Mouse (Mus musculus): ENCODE data around the gene Sox10.

The Sox10 gene

GRCm38 (mm10) chr15:79123751-79124150, 41.3 kb downstream of the Sox10 start:
- no peak for ATAC-seq (ENCODE audit: low TSS enrichment)

DNA sequence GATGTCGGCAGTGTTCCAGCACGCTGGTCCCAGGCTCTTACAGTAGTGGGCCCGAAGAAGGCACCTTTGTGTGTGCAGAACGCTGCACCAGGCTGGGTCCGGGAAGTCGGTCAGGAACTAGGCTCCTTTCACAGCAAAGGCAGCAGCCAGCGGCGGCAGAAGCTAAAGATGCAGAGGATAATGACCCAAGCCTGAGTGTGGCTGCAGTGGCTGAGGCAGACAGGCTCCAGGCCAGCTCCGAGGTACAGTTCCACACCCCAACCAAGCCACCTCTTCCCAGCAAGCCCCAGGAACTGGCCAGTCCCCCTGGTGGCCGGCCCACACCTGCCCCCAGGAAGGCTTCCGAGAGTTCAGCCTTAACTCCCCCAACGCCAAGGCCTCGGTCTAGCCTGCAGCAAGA, 42.5 kb downstream of the Sox10 start:
- no peak for ATAC-seq (ENCODE audit: low TSS enrichment)

- ATAC-seq (ENCODE audit: low TSS enrichment), result no peak
Measured at GRCm38 (mm10) chr15:79122119-79122518, 42.9 kb downstream of the Sox10 start.

- ATAC-seq (ENCODE audit: low TSS enrichment), result no peak
Measured at GRCm38 (mm10) chr15:79119491-79119890, 45.5 kb downstream of the Sox10 start.

- no peak for ATAC-seq (ENCODE audit: low TSS enrichment)
Measured at GRCm38 (mm10) chr15:79115276-79115675, 49.8 kb downstream of the Sox10 start.

DNA sequence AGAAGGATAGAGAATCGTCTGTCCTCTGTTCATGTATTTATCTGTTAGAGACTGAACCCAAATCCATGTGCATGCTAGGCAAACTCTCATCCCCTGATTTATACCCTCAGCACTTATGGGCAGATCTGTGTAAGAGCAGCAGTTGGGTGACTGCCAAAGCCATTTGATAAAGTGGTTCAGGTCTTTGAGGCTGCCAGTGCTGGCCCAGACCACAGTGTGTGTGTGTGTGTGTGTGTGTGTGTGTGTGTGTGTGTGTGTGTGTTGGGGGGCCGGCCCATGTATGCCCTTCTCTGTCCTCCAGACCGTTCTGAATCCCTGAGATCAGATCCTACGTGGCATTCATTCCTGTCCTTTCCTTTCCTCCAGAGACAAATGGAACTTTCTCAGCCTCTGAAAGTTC, 53.3 kb downstream of the Sox10 start:
- no peak for ATAC-seq (ENCODE audit: low TSS enrichment)

DNA sequence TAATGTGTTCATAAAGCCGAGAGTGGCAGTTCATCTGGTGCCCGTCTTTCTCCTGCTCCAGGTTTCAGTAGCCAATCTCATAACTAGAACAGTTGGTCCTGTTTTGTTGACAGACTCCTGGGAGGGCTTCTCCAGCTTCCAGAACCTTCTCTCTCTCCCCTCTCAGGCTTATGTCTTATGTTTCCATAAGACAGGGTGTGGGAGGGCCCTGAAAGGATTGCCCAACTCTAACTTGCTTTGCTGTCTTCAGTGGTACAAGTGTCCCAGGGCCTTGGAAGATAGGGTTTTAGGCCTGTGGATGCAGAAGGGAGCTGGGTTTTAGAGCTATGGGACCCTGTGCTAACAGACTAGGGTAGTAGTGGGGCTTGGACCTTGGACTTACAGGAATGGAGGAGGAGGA, 54.5 kb downstream of the Sox10 start:
- ATAC-seq (ENCODE audit: low TSS enrichment), result no peak

GRCm38 (mm10) chr15:79110031-79110430, 55.0 kb downstream of the Sox10 start:
- ATAC-seq (ENCODE audit: low TSS enrichment), result no peak

DNA sequence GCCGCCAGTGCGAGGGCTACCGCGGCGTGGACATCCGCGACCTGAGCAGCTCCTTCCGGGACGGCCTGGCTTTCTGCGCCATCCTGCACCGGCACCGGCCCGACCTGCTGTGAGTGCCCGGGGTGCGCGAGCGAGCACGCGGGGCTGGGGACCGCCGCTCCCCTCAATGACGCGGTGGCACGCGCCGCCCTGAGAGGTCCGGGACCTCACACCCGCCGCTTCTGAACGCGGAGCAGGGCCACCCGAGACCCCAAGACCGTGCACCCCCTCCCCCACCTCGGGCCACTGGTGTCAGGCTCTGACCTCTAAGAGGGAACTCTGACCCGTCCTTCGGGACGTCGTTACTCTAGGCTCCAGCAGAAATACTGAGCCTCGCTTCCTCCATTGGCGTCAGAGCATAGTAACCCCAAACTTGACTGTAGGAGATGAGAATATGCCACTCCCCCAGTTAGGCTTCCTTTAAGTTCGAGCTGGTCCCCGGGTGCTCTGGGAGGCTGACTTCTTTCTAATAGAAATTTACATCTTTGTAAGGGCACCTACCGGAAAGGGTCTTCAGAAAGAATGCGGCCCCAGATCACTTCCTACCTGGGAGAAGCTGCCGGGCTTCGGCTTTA, 55.6 kb downstream of the Sox10 start:
- peak; percentile 41 for ATAC-seq (ENCODE audit: low TSS enrichment)

DNA sequence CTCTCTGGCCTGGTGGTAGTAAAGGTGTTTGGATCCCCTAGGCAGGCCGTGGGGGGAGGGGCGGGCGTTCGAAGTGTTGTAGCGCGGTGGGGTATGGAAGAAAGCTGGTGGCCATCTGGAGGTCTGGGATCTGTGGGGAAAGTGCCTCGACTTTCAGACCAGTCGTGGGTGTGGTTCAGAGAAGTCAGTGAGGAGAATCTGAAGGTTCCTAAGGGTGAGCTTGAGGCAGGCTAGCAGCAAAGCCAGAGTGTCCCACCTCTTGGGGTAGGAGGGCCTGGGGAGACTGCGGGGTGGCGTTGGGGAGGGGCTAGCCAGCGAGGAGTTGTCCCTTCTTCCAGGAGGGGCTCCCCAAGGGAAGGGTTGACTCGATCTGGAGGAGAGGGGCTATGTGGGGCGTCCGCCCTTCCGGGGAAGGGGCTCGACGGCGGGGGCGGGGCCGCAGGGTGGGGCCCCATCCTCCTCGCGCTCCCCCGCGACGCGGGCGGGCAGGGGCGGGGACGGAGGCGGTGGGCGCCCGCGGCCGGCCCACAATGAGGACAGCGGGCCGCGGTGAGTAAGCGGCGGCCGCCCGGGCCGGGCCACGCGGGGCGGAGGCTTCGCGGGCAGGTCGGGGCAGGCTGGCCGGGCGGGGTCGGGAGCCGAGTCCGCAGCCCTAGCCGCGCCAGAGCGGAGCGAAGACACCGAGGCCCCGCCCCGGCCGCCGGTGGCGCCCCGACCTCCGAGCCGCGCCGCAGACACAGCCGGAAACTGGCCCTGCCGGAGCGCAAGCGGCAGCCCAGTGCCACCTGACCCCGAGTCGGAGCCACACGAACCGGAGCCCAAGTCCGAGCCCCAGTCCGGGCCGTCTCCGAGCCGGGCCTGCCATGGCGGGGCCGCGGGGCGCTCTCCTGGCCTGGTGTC, 56.4 kb downstream of the Sox10 start, which contains the start of gene Micall1:
Micall1 (plus strand) TSS at position 478 of the 900 bp plus-strand sequence.
- ATAC-seq (ENCODE audit: low TSS enrichment), result peak; percentile 54

DNA sequence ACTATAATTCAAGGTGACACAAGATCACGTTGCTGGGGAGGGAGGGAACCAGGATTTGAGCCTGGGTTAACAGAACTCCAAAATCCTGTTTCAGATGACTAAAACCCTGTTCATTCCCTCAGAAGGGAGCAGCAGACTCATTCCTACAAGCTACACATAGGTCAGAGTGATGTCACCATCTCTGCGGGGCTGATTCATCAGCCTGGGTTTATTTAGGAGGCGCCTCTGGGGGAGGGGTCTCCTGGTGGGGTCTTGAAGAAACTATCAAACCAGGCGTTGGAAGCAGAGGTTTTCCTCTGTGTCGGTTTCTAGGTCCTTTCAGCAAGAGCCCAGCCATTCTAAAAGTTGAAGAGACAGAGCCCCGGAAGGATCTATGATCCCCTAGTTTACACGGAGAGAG, 57.1 kb downstream of the Sox10 start:
- no peak for ATAC-seq (ENCODE audit: low TSS enrichment)

- ATAC-seq (ENCODE audit: low TSS enrichment), result no peak
Measured at GRCm38 (mm10) chr15:79105804-79106203, 59.2 kb downstream of the Sox10 start.

All from frontal cortex, adult (tissue).